Mouse (Mus musculus): ENCODE results near the gene Zfand3.

DNA sequence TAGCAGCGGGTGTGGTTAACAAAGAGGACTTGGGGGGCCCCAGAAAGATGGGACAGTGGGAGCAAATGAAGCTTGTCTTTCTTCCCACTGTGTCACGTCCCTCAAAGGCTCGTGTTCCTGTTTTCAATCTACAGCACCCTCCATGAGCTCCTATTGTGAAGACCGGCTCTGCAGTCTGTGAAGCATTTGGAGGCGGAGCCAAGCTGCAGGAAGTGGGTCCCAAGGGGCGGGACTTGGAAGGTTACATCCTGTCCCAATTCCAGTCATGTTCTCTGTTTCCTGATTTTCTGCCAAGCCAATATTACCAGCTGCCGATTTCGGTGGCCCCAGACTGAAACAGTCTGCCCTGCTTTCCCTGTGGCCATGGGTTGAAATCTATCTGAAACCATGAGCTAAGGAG, 23.0 kb upstream of the Zfand3 start:
- no peak for TF ChIP-seq CTCF (IDR thresholded peaks at IDR 0.05; ENCODE audit: insufficient read depth, low read depth, low read length)
- no peak for TF ChIP-seq POLR2A (IDR thresholded peaks at IDR 0.05; ENCODE audit: insufficient read depth, low read depth, low read length)

All from olfactory bulb, adult 2 months (tissue).